ENCODE assay signal across 17 mouse cellular contexts in the genomic region with DNA sequence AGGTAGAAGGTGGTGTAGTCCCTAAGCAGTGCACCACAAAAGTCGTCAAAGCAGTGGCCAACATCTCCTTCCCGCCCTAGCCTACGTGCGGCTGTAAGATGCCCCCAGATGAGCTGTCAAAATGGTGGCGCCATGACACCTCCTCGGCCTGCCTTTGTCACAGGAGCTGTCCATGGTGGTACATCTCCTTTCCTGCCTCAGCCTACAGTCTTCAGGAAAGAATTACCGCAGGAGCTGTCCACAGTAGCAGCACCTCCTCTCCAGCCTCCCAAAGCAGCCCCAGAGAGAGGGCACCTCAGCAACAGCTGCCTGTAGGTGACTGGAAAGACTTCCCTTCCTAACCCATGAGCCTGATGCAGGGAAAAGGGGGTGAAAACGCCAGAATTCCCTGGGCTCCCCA. TPM values are rescaled to one million over a fixed set of nuclear protein-coding genes. Genes with fewer than 3 reads are reported as not detected.
A peak's percentile ranks its signal among the peaks of the same experiment; 100 is the strongest.
DNase-seq lines count a peak whose midpoint lies in the region; ATAC-seq lines count a peak whose summit lies in the region.
"Had no signal": no experiment of that assay in that cellular context is flagged by ENCODE, and none has a peak within 500 bp of the region (broad histone marks: within the 10 kb centered on the region; RNA-seq: fewer than 3 reads in every experiment).

No protein-coding gene starts in this region.

- DNase-seq in liver (peak; percentile 22), ES-CJ7 (ENCODE audit: low read depth, low spot score) (peak; percentile 82), ZHBTc4 (ENCODE audit: low read depth, low spot score) (peak; percentile 87)
- no peak for DNase-seq in neural tube, embryonic 10.5 days (ENCODE audit: extremely low spot score, low spot score)
- no peak for DNase-seq in right cerebral cortex, postnatal 36 days (ENCODE audit: low spot score in 2 of 2)
- DNase-seq: cerebellum, adult 8-10 months; kidney, adult 2 months had no signal

- peaks cover 7% of the 10 kb centered on the region for H3K36me3 ChIP-seq in liver, embryonic 12.5 days
- H3K36me3 ChIP-seq: forebrain, embryonic 15.5 days had no signal

- H3K4me2 ChIP-seq in liver, embryonic 12.5 days = no peak overlapping the region
- H3K4me2 ChIP-seq: forebrain, embryonic 15.5 days; heart, embryonic 11.5 days had no signal

- no peak for ATAC-seq in liver, embryonic 12.5 days
- ATAC-seq in megakaryocyte-erythroid progenitor cell, adult 5-6 weeks (replicated peaks; ENCODE audit: low FRiP score, low TSS enrichment, poor library complexity, severe bottlenecking) = peak; percentile 69; the same call in 1 of the 2 replicates
- ATAC-seq: forebrain, embryonic 15.5 days; Patski had no signal

- no peak overlapping the region for H3K4me3 ChIP-seq in liver, embryonic 12.5 days
- H3K4me3 ChIP-seq: forebrain, embryonic 15.5 days; hindbrain, embryonic 10.5 days; layer of hippocampus, adult 2 months had no signal

- peaks cover 4% of the 10 kb centered on the region for H3K4me1 ChIP-seq in liver, embryonic 12.5 days

- H3K9me3 ChIP-seq in liver, embryonic 12.5 days (replicated peaks) = no peaks in the 10 kb centered on the region
- H3K9me3 ChIP-seq: forebrain, embryonic 15.5 days; hindbrain, embryonic 10.5 days had no signal

- H3K27ac ChIP-seq in liver, embryonic 12.5 days = no peak overlapping the region
- H3K27ac ChIP-seq: forebrain, embryonic 15.5 days; hindbrain, embryonic 10.5 days; layer of hippocampus, adult 2 months had no signal

- H3K27me3 ChIP-seq in liver, embryonic 12.5 days (replicated peaks) = peaks cover 9% of the 10 kb centered on the region; the same call in 1 of the 2 replicates
- H3K27me3 ChIP-seq: forebrain, embryonic 15.5 days; Patski had no signal

- 27% methylated on average over 8 of the region's 8 CpGs for WGBS in liver, embryonic 12.5 days (ENCODE audit: insufficient replicate concordance)

- H3K9ac ChIP-seq in liver, embryonic 12.5 days = no peak overlapping the region
- H3K9ac ChIP-seq: forebrain, embryonic 15.5 days had no signal

RNA-seq across cellular contexts. Expression of a gene that starts 5.4 kb away (rescaled TPM):
- polyA plus RNA-seq in liver, embryonic 12.5 days (2016; fragmentation: Nextera tagmentation; extraction: Ambion mirVana) = 12.7 and 12.8 TPM in 2 replicates
- total RNA-seq in megakaryocyte-erythroid progenitor cell, adult 5-6 weeks (2014; fragmentation: Nextera tagmentation) = 15.3 and 18.1 TPM in 2 replicates
- total RNA-seq in megakaryocyte-erythroid progenitor cell, adult 5-6 weeks (2017) = 9.2 and 9.8 TPM in 2 replicates

RNA-seq across cellular contexts. Expression of a gene that starts 6.1 kb away (rescaled TPM):
- polyA plus RNA-seq in liver, embryonic 12.5 days (2016; fragmentation: Nextera tagmentation; extraction: Ambion mirVana) = 2.9 and 3.1 TPM in 2 replicates
- 2.1 and 3.8 TPM in 2 replicates for total RNA-seq in megakaryocyte-erythroid progenitor cell, adult 5-6 weeks (2014; fragmentation: Nextera tagmentation)
- total RNA-seq in megakaryocyte-erythroid progenitor cell, adult 5-6 weeks (2017) = 2.2 and 4.8 TPM in 2 replicates

RNA-seq across cellular contexts. Expression of a gene that starts 14.9 kb away (rescaled TPM):
- polyA plus RNA-seq in liver, embryonic 12.5 days (2016; fragmentation: Nextera tagmentation; extraction: Ambion mirVana) = 22.3 and 25.1 TPM in 2 replicates
- total RNA-seq in megakaryocyte-erythroid progenitor cell, adult 5-6 weeks (2014; fragmentation: Nextera tagmentation) = 2.2 TPM in 1 of 2 replicates, not detected in the other
- 0.27 and 1.3 TPM in 2 replicates for total RNA-seq in megakaryocyte-erythroid progenitor cell, adult 5-6 weeks (2017)

RNA-seq across cellular contexts. Expression of a gene that starts 25.6 kb away (rescaled TPM):
- 1.2 and 1.5 TPM in 2 replicates for polyA plus RNA-seq in liver, embryonic 12.5 days (2016; fragmentation: Nextera tagmentation; extraction: Ambion mirVana)
- total RNA-seq in megakaryocyte-erythroid progenitor cell, adult 5-6 weeks (2014; fragmentation: Nextera tagmentation) = 2.8 TPM in 1 of 2 replicates, not detected in the other
- total RNA-seq in megakaryocyte-erythroid progenitor cell, adult 5-6 weeks (2017) = not detected in 2 replicates
- polyA plus RNA-seq: forebrain, embryonic 15.5 days; hindbrain, embryonic 10.5 days had no signal

RNA-seq across cellular contexts. Expression of a gene that starts 33.7 kb away (rescaled TPM):
- 2.0 and 2.1 TPM in 2 replicates for polyA plus RNA-seq in liver, embryonic 12.5 days (2016; fragmentation: Nextera tagmentation; extraction: Ambion mirVana)
- total RNA-seq in megakaryocyte-erythroid progenitor cell, adult 5-6 weeks (2014; fragmentation: Nextera tagmentation) = 0.81 and 1.1 TPM in 2 replicates
- total RNA-seq in megakaryocyte-erythroid progenitor cell, adult 5-6 weeks (2017) = 0.65 and 1.5 TPM in 2 replicates
- total RNA-seq: gastrocnemius, adult 8-10 months; layer of hippocampus, adult 2 months; left cerebral cortex, postnatal 10 days had no signal
- polyA plus RNA-seq: embryonic facial prominence, embryonic 14.5 days; forebrain, embryonic 15.5 days had no signal

Comparison
In these comparisons a context has a peak if more than half of its experiments do, and no peak if none do; other contexts are left out.
1. DNase-seq: peak in liver (single experiment), ES-CJ7 (single experiment) and ZHBTc4 (single experiment); none in neural tube, embryonic 10.5 days (single experiment) and right cerebral cortex, postnatal 36 days (0 of 2).